Mouse (Mus musculus) cerebellum, adult 2 months (tissue): Measurements from ENCODE around the gene Palld.

Experiments used
- CTCF ChIP-seq: fragments of 200-500 bp; IDR thresholded peaks from 2 replicates; pipeline ENCODE4 v1.5.1; 2011; ENCODE audit warnings: low read depth, mild to moderate bottlenecking, control low read depth, low read length, moderate library complexity, borderline replicate concordance; ENCODE audit not compliant: insufficient read depth
- POLR2A ChIP-seq: fragments of 200-500 bp; IDR thresholded peaks from 2 replicates; pipeline ENCODE4 v1.6.1; 2011; ENCODE audit warnings: low read length, control low read depth, borderline replicate concordance; ENCODE audit not compliant: insufficient read depth

GRCm38 (mm10) chr8:61559979-61560378 lies 342.5 kb downstream of the Palld start:
- TF ChIP-seq POLR2A (no peak), CTCF (no peak)
